Mouse (Mus musculus) layer of hippocampus, postnatal 25 days (tissue): ENCODE data around the gene Apol10b. TPM values are rescaled to one million over a fixed set of nuclear protein-coding genes. Genes with fewer than 3 reads are reported as not detected.
"Not testable (repeated sequence)": the region's sequence is repeated elsewhere in the genome, so short reads cannot be mapped to it uniquely, and the experiment has no call there.

ENCODE experiments used
- DNase-seq, 2 experiments: peaks; one replicate each; pipeline ENCODE4 v3.0.0; 2022; ENCODE audit warnings: mixed read lengths in 2 of 2, low spot score in 1 of 2; ENCODE audit errors: extremely low spot score in 1 of 2
- total RNA-seq, 2 experiments: library from RNA; stranded (reverse); gene quantifications; 2 replicates each; pipeline ENCODE4 v1.2.3; 2021

Apol10b gene
- under 1 TPM in 1 of 2 experiments, not detected in 1; 0.10 TPM for total RNA-seq

GRCm38 (mm10) chr15:77595961-77596360, at the start of gene Apol10b:
Gene Apol10b (minus strand): TSS chr15:77596125.
- DNase-seq: no peak

GRCm38 (mm10) chr15:77643176-77643575, 47.3 kb upstream of the Apol10b start, which contains the start of gene Apol11b:
Gene Apol11b (minus strand): TSS chr15:77643286.
- DNase-seq: not testable (repeated sequence)

- DNase-seq: not testable (repeated sequence)
Observed at GRCm38 (mm10) chr15:77629822-77630221, 33.9 kb upstream of the Apol10b start.

GRCm38 (mm10) chr15:77628647-77629046, 32.7 kb upstream of the Apol10b start:
- not testable (repeated sequence) for DNase-seq

GRCm38 (mm10) chr15:77626471-77626870, 30.5 kb upstream of the Apol10b start:
- not testable (repeated sequence) for DNase-seq

- no peak for DNase-seq
Observed at GRCm38 (mm10) chr15:77624710-77625109, 28.8 kb upstream of the Apol10b start.

GRCm38 (mm10) chr15:77606069-77606468, 10.1 kb upstream of the Apol10b start:
- DNase-seq: no peak

- no peak for DNase-seq
Observed at GRCm38 (mm10) chr15:77598958-77599357, 3.0 kb upstream of the Apol10b start, which contains the start of gene Gm36245. Gene Gm36245 (plus strand): TSS chr15:77599258.

GRCm38 (mm10) chr15:77598429-77598828, 2.5 kb upstream of the Apol10b start:
- DNase-seq: no peak

GRCm38 (mm10) chr15:77593557-77593956, 2.4 kb downstream of the Apol10b start:
- no peak for DNase-seq

GRCm38 (mm10) chr15:77590881-77591280, 5.0 kb downstream of the Apol10b start:
- DNase-seq: no peak

- no peak for DNase-seq
Observed at GRCm38 (mm10) chr15:77588981-77589380, 6.9 kb downstream of the Apol10b start.

- DNase-seq: no peak
Observed at GRCm38 (mm10) chr15:77587026-77587425, 8.9 kb downstream of the Apol10b start.

- peak in 1 of 2 experiments; percentile 20 for DNase-seq
Observed at GRCm38 (mm10) chr15:77581681-77582080, 14.2 kb downstream of the Apol10b start.

GRCm38 (mm10) chr15:77579311-77579710, 16.6 kb downstream of the Apol10b start:
- DNase-seq: no peak

GRCm38 (mm10) chr15:77578801-77579200, 17.1 kb downstream of the Apol10b start:
- no peak for DNase-seq

GRCm38 (mm10) chr15:77563219-77563618, 32.7 kb downstream of the Apol10b start:
- DNase-seq: no peak

- DNase-seq: no peak
Observed at GRCm38 (mm10) chr15:77561792-77562191, 34.1 kb downstream of the Apol10b start, which contains the start of gene 1700025B11Rik. Gene 1700025B11Rik (minus strand): TSS chr15:77561892.

- DNase-seq: not testable (repeated sequence)
Observed at GRCm38 (mm10) chr15:77539221-77539620, 56.7 kb downstream of the Apol10b start.
